Mouse (Mus musculus): Measurements from ENCODE around the gene Ankrd13a. TPM values are rescaled to one million over a fixed set of nuclear protein-coding genes. Genes with fewer than 3 reads are reported as not detected.

Gene Ankrd13a
- polyA plus RNA-seq, 1 experiment from 2014 or later: 41.0 TPM

DNA sequence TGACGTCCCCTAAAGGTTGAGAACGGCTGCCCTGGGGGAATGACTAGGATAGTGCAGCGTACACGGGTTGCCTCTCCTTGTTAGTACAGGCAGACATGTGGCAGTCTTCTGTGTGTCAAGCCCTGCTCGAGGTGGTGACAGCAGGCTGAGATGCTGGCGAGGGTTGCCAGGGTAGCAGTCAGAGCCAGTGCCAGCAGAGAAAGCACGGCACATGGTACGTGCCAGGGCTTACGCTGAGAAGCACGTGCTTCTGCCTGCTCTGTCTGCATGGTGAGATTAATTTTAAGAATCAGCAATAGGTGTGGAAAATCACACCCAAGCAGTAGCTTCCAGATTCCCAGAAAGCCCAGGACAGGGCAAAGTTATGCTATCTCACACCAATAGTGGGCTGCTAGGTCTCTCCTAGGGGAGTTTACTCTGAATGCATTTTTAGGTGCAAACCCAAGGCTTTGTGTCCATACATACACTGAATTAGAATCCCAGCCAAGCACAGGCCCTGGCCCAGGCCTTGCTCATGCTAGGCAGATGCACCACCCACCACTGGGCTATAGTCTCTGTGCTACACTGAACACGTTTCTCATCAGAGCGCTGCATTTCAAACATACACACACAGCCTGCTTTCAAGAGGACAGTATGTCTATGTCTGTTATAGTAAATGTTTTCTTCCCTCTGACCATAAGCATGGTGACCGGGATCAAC is 31.3 kb upstream of the Ankrd13a start:
- WGBS (ENCODE audit: insufficient replicate concordance): 87% methylated on average over 13 of the region's 13 CpGs
- no peak overlapping the region for H3K4me2 ChIP-seq
- H3K36me3 ChIP-seq (replicated peaks): peaks cover 92% of the 10 kb centered on the region
- no peak overlapping the region for H3K4me3 ChIP-seq (replicated peaks)
- no peaks in the 10 kb centered on the region for H3K27me3 ChIP-seq
- no peak overlapping the region for H3K27ac ChIP-seq (replicated peaks)
- H3K9me3 ChIP-seq (replicated peaks): no peaks in the 10 kb centered on the region
- ATAC-seq (ENCODE audit: insufficient read depth): no peak
- H3K4me1 ChIP-seq (replicated peaks): peaks cover 6% of the 10 kb centered on the region; the same call in 1 of the 2 replicates
- H3K9ac ChIP-seq: no peak overlapping the region

DNA sequence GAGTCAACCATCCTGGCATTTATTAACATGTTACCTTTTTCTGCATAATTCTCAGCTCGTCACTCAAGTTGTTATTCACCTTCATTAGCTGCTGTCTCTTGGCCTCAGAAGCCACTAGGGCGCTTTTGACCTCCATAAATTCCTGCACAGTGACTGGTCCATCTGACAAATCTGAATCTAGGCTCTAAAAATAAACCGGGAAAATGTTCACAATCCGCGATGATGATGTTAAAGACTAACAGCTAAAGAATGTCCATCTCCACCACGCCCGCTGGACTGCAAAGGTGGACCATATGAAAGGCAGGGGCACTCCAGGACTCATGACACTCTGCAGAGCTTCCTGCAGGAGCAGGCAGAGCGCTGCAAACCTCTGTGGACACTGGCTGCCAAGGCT is 30.8 kb upstream of the Ankrd13a start:
- Histone ChIP-seq H3K9me3 (replicated peaks) (no peaks in the 10 kb centered on the region), H3K4me1 (replicated peaks) (peaks cover 4% of the 10 kb centered on the region; the same call in 1 of the 2 replicates), H3K27me3 (no peaks in the 10 kb centered on the region), H3K4me2 (no peak overlapping the region), H3K9ac (no peak overlapping the region), H3K4me3 (replicated peaks) (no peak overlapping the region), H3K27ac (replicated peaks) (no peak overlapping the region), H3K36me3 (replicated peaks) (peaks cover 92% of the 10 kb centered on the region)
- 91% methylated on average over 8 of the region's 8 CpGs for WGBS (ENCODE audit: insufficient replicate concordance)
- no peak for ATAC-seq (ENCODE audit: insufficient read depth)

DNA sequence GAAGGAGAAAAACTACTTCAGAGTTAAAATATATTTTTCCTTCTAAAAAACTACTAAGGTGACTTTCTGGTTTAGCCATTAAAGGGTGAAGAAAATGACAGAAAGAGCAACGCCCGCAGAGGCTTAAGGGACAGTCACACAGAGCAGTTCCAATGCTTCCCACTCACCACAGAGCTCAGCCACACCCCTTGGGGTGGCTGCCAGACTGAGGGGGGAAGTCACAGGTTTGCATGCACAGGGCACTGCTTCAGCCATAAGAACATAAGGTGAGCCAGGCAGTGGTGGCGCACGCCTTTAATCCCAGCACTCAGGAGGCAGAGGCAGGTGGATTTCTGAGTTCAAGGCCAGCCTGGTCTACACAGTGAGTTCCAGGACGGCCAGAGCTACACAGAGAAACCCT is 28.9 kb upstream of the Ankrd13a start:
- peaks cover 88% of the 10 kb centered on the region for H3K36me3 ChIP-seq (replicated peaks)

DNA sequence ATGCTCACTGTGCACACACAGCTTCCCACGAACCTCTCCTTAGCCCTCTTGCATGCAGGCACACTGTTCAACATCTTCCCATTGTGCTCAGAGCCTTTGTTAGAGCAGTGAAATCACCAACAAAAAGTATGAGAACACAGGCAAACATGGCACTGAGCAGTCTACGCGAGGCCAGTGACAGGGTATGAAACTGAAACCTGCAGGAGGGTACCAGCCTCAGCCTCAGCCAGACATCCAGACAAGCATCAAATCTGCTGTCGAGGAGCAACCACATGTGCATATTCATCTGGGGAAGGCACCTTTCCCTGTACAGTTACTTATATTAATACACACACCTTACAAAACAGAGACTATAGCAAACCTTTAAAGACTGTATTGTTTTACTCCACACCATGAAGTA is 27.6 kb upstream of the Ankrd13a start:
- H3K36me3 ChIP-seq (replicated peaks): peaks cover 91% of the 10 kb centered on the region
- H3K27me3 ChIP-seq: no peaks in the 10 kb centered on the region
- 80% methylated on average over 4 of the region's 4 CpGs for WGBS (ENCODE audit: insufficient replicate concordance)
- no peak for ATAC-seq (ENCODE audit: insufficient read depth)
- no peak overlapping the region for H3K27ac ChIP-seq (replicated peaks)
- H3K9me3 ChIP-seq (replicated peaks): no peaks in the 10 kb centered on the region
- no peak overlapping the region for H3K4me3 ChIP-seq (replicated peaks)
- H3K4me1 ChIP-seq (replicated peaks): no peaks in the 10 kb centered on the region
- no peak overlapping the region for H3K4me2 ChIP-seq
- H3K9ac ChIP-seq: no peak overlapping the region

More for the DNA sequence above, 28.9 kb upstream of the Ankrd13a start:
- Histone ChIP-seq H3K27ac (replicated peaks) (no peak overlapping the region), H3K4me2 (no peak overlapping the region), H3K27me3 (no peaks in the 10 kb centered on the region), H3K4me1 (replicated peaks) (no peaks in the 10 kb centered on the region), H3K9me3 (replicated peaks) (no peaks in the 10 kb centered on the region), H3K9ac (no peak overlapping the region), H3K4me3 (replicated peaks) (no peak overlapping the region)
- WGBS (ENCODE audit: insufficient replicate concordance): 80% methylated on average over 5 of the region's 5 CpGs
- ATAC-seq (ENCODE audit: insufficient read depth): no peak

DNA sequence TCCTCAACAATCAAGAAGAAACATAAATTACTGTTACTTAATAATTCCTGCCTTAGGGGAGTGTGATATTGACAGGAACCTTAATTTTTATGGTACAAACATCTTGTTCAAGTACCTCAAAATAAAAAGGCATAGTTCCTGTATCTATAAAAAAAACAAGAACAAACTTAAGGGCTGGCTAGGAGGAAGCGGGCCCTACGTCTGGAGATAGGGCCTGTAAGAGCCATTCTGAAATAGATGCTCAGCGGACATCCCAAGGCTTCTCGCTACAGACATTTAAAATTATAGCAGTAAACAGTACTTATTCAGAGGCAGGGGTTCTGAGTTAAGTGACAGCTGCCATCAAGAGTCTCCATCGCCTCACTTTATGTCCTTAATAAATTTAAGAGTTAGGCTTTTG is 27.0 kb upstream of the Ankrd13a start:
- Histone ChIP-seq H3K9me3 (replicated peaks) (no peaks in the 10 kb centered on the region), H3K36me3 (replicated peaks) (peaks cover 91% of the 10 kb centered on the region), H3K4me1 (replicated peaks) (no peaks in the 10 kb centered on the region), H3K27ac (replicated peaks) (no peak overlapping the region), H3K9ac (no peak overlapping the region), H3K27me3 (no peaks in the 10 kb centered on the region), H3K4me2 (no peak overlapping the region), H3K4me3 (replicated peaks) (no peak overlapping the region)
- 82% methylated on average over 5 of the region's 5 CpGs for WGBS (ENCODE audit: insufficient replicate concordance)
- no peak for ATAC-seq (ENCODE audit: insufficient read depth)

DNA sequence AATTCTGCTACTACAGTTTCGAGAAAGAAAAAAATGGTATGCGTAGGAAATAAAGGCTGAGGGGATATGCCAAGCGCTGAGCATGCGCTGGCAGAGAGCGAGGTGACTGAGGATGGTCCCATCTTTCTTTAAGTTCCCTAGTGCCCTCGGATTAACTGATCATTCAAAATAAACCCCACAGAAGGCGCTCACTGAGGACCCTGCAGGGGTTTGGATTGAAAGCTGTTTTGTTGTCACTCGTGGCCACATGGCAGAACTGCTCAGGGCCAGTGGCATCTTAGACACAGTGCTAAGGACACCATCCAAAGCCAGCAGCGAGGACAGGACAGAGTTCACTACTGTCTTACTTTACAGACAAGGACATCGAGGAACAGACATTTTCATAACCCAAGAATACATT is 24.2 kb upstream of the Ankrd13a start:
- Histone ChIP-seq H3K27me3 (no peaks in the 10 kb centered on the region), H3K4me3 (replicated peaks) (no peak overlapping the region), H3K27ac (replicated peaks) (no peak overlapping the region), H3K36me3 (replicated peaks) (peaks cover 90% of the 10 kb centered on the region), H3K9ac (no peak overlapping the region), H3K4me2 (no peak overlapping the region), H3K9me3 (replicated peaks) (no peaks in the 10 kb centered on the region), H3K4me1 (replicated peaks) (no peaks in the 10 kb centered on the region)
- no peak for ATAC-seq (ENCODE audit: insufficient read depth)
- 80% methylated on average over 10 of the region's 10 CpGs for WGBS (ENCODE audit: insufficient replicate concordance)

GRCm38 (mm10) chr5:114752397-114752796 is 22.1 kb upstream of the Ankrd13a start:
- Histone ChIP-seq H3K4me1 (replicated peaks) (no peaks in the 10 kb centered on the region), H3K36me3 (replicated peaks) (peaks cover 88% of the 10 kb centered on the region), H3K27me3 (no peaks in the 10 kb centered on the region), H3K4me2 (no peak overlapping the region), H3K4me3 (replicated peaks) (no peak overlapping the region), H3K27ac (replicated peaks) (no peak overlapping the region), H3K9ac (no peak overlapping the region), H3K9me3 (replicated peaks) (no peaks in the 10 kb centered on the region)
- WGBS (ENCODE audit: insufficient replicate concordance): 83% methylated on average over 10 of the region's 10 CpGs
- no peak for ATAC-seq (ENCODE audit: insufficient read depth)

DNA sequence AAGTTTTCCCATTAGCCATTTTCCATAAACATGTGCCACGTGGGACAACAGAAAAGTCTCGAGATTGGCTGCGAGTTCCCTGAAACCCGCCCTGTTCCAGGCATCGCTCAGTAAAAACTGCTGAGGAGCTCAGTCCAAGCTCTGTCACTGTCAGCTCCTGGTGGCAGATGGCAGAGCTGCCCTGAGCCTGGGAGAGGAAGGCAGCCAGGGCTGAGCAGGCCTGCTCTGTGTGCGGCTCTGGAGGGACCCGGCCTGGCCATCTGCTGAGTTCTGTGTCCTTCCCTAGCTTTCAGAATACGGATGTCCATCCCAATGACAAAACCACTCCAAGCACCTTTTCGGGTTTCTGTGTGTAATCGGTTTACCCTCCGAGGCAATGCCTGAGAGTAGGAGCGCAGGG is 21.1 kb upstream of the Ankrd13a start:
- Histone ChIP-seq H3K4me3 (replicated peaks) (no peak overlapping the region), H3K27me3 (no peaks in the 10 kb centered on the region), H3K9ac (no peak overlapping the region), H3K27ac (replicated peaks) (no peak overlapping the region), H3K4me1 (replicated peaks) (no peaks in the 10 kb centered on the region), H3K36me3 (replicated peaks) (peaks cover 84% of the 10 kb centered on the region), H3K4me2 (no peak overlapping the region), H3K9me3 (replicated peaks) (no peaks in the 10 kb centered on the region)
- WGBS (ENCODE audit: insufficient replicate concordance): 91% methylated on average over 12 of the region's 12 CpGs
- ATAC-seq (ENCODE audit: insufficient read depth): no peak

DNA sequence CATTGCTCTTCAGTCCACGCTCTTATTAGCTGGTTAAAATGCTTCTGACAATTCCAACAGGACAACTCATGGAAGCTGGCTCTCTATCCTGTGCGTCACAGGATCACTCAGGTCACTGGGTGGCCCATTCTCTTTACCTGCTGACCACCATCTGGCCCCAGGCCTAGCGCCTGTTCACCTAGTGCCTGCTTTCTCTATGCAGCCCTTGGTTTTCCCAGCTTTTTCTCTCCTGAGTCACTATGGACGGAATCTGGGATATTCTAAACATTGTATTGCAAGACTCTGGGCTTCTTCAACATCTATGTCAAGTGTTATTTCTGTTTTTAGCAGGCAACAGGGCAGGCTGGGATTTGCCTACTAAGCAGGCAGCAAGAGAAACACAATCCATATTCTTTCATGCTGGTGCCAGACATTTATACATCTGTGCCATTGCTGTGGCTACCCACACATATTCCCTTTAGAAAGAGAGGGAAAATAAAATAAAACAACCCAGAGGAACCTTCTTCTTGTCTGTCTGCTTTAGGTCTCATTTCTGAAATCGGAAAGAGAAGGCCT is 14.9 kb upstream of the Ankrd13a start:
- H3K27ac ChIP-seq (replicated peaks): no peak overlapping the region
- ATAC-seq (ENCODE audit: insufficient read depth): no peak
- H3K9ac ChIP-seq: no peak overlapping the region
- 76% methylated on average over 5 of the region's 5 CpGs for WGBS (ENCODE audit: insufficient replicate concordance)
- H3K4me2 ChIP-seq: no peak overlapping the region
- H3K27me3 ChIP-seq: no peaks in the 10 kb centered on the region
- no peaks in the 10 kb centered on the region for H3K9me3 ChIP-seq (replicated peaks)
- H3K4me3 ChIP-seq (replicated peaks): no peak overlapping the region
- H3K4me1 ChIP-seq (replicated peaks): no peaks in the 10 kb centered on the region
- H3K36me3 ChIP-seq (replicated peaks): peaks cover 83% of the 10 kb centered on the region

- no peak overlapping the region for H3K27ac ChIP-seq (replicated peaks)
- H3K36me3 ChIP-seq (replicated peaks): peaks cover 84% of the 10 kb centered on the region
- no peak overlapping the region for H3K4me2 ChIP-seq
- H3K4me1 ChIP-seq (replicated peaks): 0 out of 2 replicates have a peak, but pooled peaks cover 4% of the 10 kb centered on the region
- H3K9ac ChIP-seq: no peak overlapping the region
- no peak for ATAC-seq (ENCODE audit: insufficient read depth)
- no peaks in the 10 kb centered on the region for H3K9me3 ChIP-seq (replicated peaks)
- 79% methylated on average over 8 of the region's 8 CpGs for WGBS (ENCODE audit: insufficient replicate concordance)
- H3K27me3 ChIP-seq: no peaks in the 10 kb centered on the region
- no peak overlapping the region for H3K4me3 ChIP-seq (replicated peaks)
Observed at GRCm38 (mm10) chr5:114761980-114762379, 12.5 kb upstream of the Ankrd13a start.

- Histone ChIP-seq H3K27me3 (no peaks in the 10 kb centered on the region), H3K9ac (no peak overlapping the region), H3K4me3 (replicated peaks) (no peak overlapping the region), H3K4me2 (no peak overlapping the region), H3K27ac (replicated peaks) (no peak overlapping the region), H3K4me1 (replicated peaks) (peaks cover 20% of the 10 kb centered on the region; the same call in 1 of the 2 replicates), H3K9me3 (replicated peaks) (no peaks in the 10 kb centered on the region), H3K36me3 (replicated peaks) (peaks cover 65% of the 10 kb centered on the region)
- WGBS (ENCODE audit: insufficient replicate concordance): 79% methylated on average over 18 of the region's 18 CpGs
- ATAC-seq (ENCODE audit: insufficient read depth): no peak
Observed at GRCm38 (mm10) chr5:114764812-114765735, 9.4 kb upstream of the Ankrd13a start.
